Mouse (Mus musculus) CD4-positive naive resting alpha-beta T cell, adult 57 days (primary cell): Measurements from ENCODE around the gene Efcab9. TPM values are rescaled to one million over a fixed set of nuclear protein-coding genes. Genes with fewer than 3 reads are reported as not detected.

Source experiments
- total RNA-seq: library from RNA; stranded (reverse); gene quantifications from one replicate; pipeline ENCODE4 v1.2.4, GENCODE M21; 2023

The Efcab9 gene
- 2.5 TPM for total RNA-seq

DNA sequence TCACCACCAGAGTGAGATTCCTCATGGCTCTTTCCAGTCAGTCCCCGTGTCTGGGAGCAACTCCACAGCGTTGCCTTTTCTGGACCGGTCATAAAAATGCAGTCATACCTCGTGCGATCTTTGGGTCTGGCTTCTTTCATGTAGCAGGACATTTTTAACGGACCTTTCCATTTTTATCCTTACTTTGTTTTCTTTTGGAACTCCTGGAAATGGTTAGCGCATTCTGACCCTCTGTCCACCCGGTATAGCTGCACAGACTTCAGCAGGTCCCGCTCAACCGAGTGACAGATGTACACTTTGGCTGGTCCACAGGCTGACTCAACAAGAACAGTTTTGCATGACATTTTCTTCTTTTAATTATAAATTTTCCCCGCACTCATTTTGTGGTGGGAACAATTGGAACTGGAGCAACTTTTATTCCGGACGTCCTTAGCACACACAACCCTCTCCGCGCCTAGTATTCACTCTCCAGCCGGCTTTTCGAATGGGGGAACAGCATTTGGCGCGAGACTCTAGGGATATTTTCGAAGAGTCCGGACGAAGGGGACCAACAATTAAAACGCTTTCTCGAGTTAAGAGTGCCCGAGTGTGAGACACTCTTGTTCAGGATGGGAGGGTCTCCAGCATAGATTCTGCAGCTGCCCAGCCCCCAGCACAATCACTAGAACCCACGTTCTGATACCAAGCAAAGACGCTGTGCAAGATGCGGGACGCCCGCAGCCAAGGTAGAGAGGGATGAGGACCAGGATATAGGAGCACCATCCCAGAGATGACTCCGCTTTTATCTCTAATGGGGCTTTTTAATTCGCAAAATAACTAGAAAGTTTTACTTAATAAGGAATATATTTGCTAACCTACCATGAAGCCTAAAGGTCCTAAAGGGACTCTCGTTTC is at the start of gene Efcab9:
TSS of gene Efcab9 (minus strand) at position 211 of the 894 bp plus-strand sequence.

DNA sequence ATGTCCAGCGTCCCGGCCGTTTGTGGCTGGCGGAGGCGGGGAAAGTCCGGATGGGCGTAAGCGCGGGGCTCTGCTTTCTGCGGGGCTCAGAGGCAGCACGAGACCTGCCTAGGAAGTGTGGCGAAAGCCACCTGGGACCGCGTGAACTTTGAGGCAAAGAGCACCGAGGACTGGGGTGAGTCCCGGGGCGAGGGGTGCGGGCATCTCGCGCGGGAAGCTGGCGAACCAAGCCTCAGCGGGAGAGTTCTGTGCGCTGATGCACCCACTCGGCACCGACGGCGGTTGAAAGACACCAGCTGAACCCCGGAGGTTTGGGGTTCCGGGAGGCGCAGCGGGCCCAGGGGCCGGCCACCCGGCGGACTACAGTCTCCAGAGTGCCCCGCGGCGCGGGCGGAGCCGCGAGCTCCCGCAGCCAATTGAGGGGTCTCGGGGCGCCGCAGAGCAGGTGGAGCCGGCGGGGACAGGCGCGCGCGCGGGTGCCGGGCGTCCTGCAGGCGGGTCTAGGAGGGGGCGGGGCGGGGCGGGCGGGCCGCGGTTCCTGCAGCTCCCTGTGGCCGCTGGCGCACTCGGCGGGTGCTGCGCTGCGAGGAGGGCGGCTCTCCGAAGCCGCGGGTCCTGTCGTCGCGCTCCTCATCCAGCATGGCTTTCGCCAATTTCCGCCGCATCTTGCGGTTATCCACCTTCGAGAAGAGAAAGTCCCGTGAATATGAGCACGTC is 1.0 kb upstream of the Efcab9 start, which contains the start of gene Stk10:
TSS of gene Stk10 (plus strand) at position 541 of the 717 bp plus-strand sequence.

Other genes starting within 250 kb of the Efcab9 start
- 1,092 TPM for gene Hba-a1, start 248.6 kb downstream of the Efcab9 start, total RNA-seq
- gene Hbq1b, start 245.1 kb downstream of the Efcab9 start, total RNA-seq: not detected
- 697 TPM for gene Hba-a2, start 235.6 kb downstream of the Efcab9 start, total RNA-seq
- not detected for gene Hbq1a, start 232.0 kb downstream of the Efcab9 start, total RNA-seq
- gene Sh3pxd2b, start 184.3 kb downstream of the Efcab9 start, total RNA-seq: 0.09 TPM
- 4.3 TPM for gene Ubtd2, start 76.7 kb downstream of the Efcab9 start, total RNA-seq
- gene Stk10, start 1.2 kb upstream of the Efcab9 start, total RNA-seq: 276 TPM
- gene Fbxw11, start 110.6 kb upstream of the Efcab9 start, total RNA-seq: 48.0 TPM